8 mouse cellular contexts compared by ENCODE assay signal in the genomic region with DNA sequence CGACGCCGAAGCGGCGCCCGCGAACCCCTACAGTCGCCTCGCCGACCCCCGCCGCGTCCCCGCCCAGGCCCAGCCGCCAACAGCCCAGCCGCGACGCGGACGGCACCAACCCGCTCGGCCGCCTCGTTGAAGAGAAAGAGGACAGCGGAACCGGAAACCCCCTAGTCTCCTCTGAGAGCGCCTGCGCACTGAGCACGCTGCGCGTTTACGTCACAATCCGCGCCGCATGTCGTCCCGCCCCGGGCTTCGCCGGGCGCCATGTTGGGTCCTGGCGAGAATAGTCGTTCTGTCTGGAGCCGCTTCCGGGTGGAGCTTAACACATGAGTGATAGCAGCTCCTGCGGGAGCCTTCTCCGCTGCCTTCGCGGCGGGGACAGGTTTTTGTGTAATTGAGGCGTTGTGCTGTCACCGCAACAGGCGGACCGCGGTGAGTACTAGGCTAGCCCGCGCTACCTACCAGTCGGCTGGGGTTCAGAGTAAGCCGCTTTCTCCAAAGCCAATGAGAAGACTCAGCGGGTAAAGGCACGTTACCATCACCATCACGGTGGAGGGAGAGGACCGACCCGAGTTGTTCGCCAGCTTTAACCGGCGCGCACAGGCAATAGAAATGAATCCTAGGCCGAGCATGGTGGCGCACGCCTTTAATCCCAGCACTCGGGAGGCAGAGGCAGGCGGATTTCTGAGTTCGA. TPM values are rescaled to one million over a fixed set of nuclear protein-coding genes. Genes with fewer than 3 reads are reported as not detected.
A peak's percentile ranks its signal among the peaks of the same experiment; 100 is the strongest.
DNase-seq lines count a peak whose midpoint lies in the region; ATAC-seq and TF ChIP-seq lines count a peak whose summit lies in the region.

A gene (minus strand): TSS at position 574 of the 688 bp plus-strand sequence.

- peak; percentile 99 for DNase-seq in ES-CJ7 (ENCODE audit: low read depth, low spot score)
- peak; percentile 98 for DNase-seq in cerebellum, adult 11 months
- peak; percentile 96 for DNase-seq in heart, postnatal 25 days (ENCODE audit: low spot score)
- DNase-seq in layer of hippocampus, adult 2 months (ENCODE audit: low spot score in 2 of 2) = peak; percentile 97 to 98
- DNase-seq in lung, embryonic 14.5 days = peak; percentile 99
- peak; percentile 96 for DNase-seq in thymus, adult 2 months

- intact Hi-C loops in heart, postnatal 25 days (cut with DNase I) = no loop called here

- 1% methylated on average over 74 of the region's 74 CpGs for WGBS in forebrain, embryonic 15.5 days
- under 1% methylated on average over 74 of the region's 74 CpGs for WGBS in lung, embryonic 14.5 days
- WGBS in olfactory bulb, adult 2 months = 1% methylated on average over 74 of the region's 74 CpGs
- under 1% methylated on average over 74 of the region's 74 CpGs for WGBS in thymus, adult 2 months

- H3K4me1 ChIP-seq in forebrain, embryonic 15.5 days = peaks cover 32% of the 10 kb centered on the region
- H3K4me1 ChIP-seq in lung, embryonic 14.5 days (ENCODE audit: insufficient read depth) = peaks cover 19% of the 10 kb centered on the region
- peaks cover 17% of the 10 kb centered on the region for H3K4me1 ChIP-seq in olfactory bulb, adult 2 months (ENCODE audit: control insufficient read depth, insufficient read depth, low read length)
- H3K4me1 ChIP-seq in thymus, adult 2 months (replicated peaks; ENCODE audit: control insufficient read depth, insufficient read depth, low read length) = peaks cover 26% of the 10 kb centered on the region

- H3K27me3 ChIP-seq in forebrain, embryonic 15.5 days = no peaks in the 10 kb centered on the region
- H3K27me3 ChIP-seq in lung, embryonic 14.5 days (ENCODE audit: insufficient read depth, low read length) = no peaks in the 10 kb centered on the region
- H3K27me3 ChIP-seq in thymus, adult 2 months (ENCODE audit: control insufficient read depth, insufficient read depth, low read length) = no peaks in the 10 kb centered on the region

- peak within 1 kb of the TSS; percentile 84 for H3K4me3 ChIP-seq in forebrain, embryonic 15.5 days
- peak within 1 kb of the TSS; percentile 84 for H3K4me3 ChIP-seq in layer of hippocampus, adult 2 months
- H3K4me3 ChIP-seq in lung, embryonic 14.5 days (ENCODE audit: low read depth, low read length) = peak within 1 kb of the TSS; percentile 99
- peak within 1 kb of the TSS; percentile 93 for H3K4me3 ChIP-seq in olfactory bulb, adult 2 months (ENCODE audit: insufficient read depth, low read depth, low read length)
- H3K4me3 ChIP-seq in thymus, adult 2 months (ENCODE audit: control insufficient read depth, insufficient read depth, low read length) = peak within 1 kb of the TSS; percentile 88

- H3K9ac ChIP-seq in forebrain, embryonic 15.5 days (replicated peaks) = peak within 1 kb of the TSS; percentile 89
- peak within 1 kb of the TSS; percentile 96 for H3K9ac ChIP-seq in lung, embryonic 14.5 days

- peak within 1 kb of the TSS; percentile 99 for H3K27ac ChIP-seq in forebrain, embryonic 15.5 days (replicated peaks)
- H3K27ac ChIP-seq in layer of hippocampus, adult 2 months = peak within 1 kb of the TSS; percentile 93
- H3K27ac ChIP-seq in lung, embryonic 14.5 days (ENCODE audit: low read depth) = peak within 1 kb of the TSS; percentile 97
- H3K27ac ChIP-seq in olfactory bulb, adult 2 months (ENCODE audit: insufficient read depth, low read depth, low read length) = peak within 1 kb of the TSS; percentile 91
- H3K27ac ChIP-seq in thymus, adult 2 months (ENCODE audit: control insufficient read depth, insufficient read depth, low read length) = peak within 1 kb of the TSS; percentile 89

- TF ChIP-seq POLR2A in olfactory bulb, adult 2 months (IDR thresholded peaks at IDR 0.05; ENCODE audit: insufficient read depth, low read depth, low read length) = peak; percentile 67
- peak; percentile 91 for TF ChIP-seq POLR2A in thymus, adult 2 months (IDR thresholded peaks at IDR 0.05; ENCODE audit: control insufficient read depth, extremely low read depth, insufficient read depth, low read length, poor library complexity)

- peak; percentile 88 for ATAC-seq in forebrain, embryonic 15.5 days (replicated peaks)
- peak; percentile 77 for ATAC-seq in lung, embryonic 14.5 days (ENCODE audit: insufficient read depth)

- no peaks in the 10 kb centered on the region for H3K9me3 ChIP-seq in forebrain, embryonic 15.5 days
- no peaks in the 10 kb centered on the region for H3K9me3 ChIP-seq in lung, embryonic 14.5 days (ENCODE audit: low read depth, low read length)

- H3K4me2 ChIP-seq in forebrain, embryonic 15.5 days (replicated peaks) = peak within 1 kb of the TSS; percentile 97
- peak within 1 kb of the TSS; percentile 97 for H3K4me2 ChIP-seq in lung, embryonic 14.5 days

- peaks cover 28% of the 10 kb centered on the region for H3K36me3 ChIP-seq in forebrain, embryonic 15.5 days
- peaks cover 48% of the 10 kb centered on the region for H3K36me3 ChIP-seq in lung, embryonic 14.5 days (ENCODE audit: insufficient read depth)
- peaks cover 6% of the 10 kb centered on the region; the same call in 1 of the 2 replicates for H3K36me3 ChIP-seq in thymus, adult 2 months (ENCODE audit: control insufficient read depth, insufficient read depth, low read length)

- no peak for TF ChIP-seq CTCF in layer of hippocampus, adult 2 months (conservative IDR thresholded peaks at IDR 0.05)
- TF ChIP-seq CTCF in lung, embryonic 14.5 days (IDR thresholded peaks at IDR 0.05; ENCODE audit: low read depth) = no peak
- no peak for TF ChIP-seq CTCF in olfactory bulb, adult 2 months (IDR thresholded peaks at IDR 0.05; ENCODE audit: insufficient read depth, low read depth, low read length)
- no peak for TF ChIP-seq CTCF in thymus, adult 2 months (IDR thresholded peaks at IDR 0.05; ENCODE audit: borderline replicate concordance, control insufficient read depth, extremely low read depth, insufficient read depth, low read length, poor library complexity)

RNA-seq across cellular contexts. Expression of the gene that starts here (rescaled TPM):
- 724 and 839 TPM in 2 replicates for polyA plus RNA-seq in forebrain, embryonic 15.5 days (2015; fragmentation: Nextera tagmentation; extraction: Ambion mirVana)
- total RNA-seq in heart, postnatal 25 days (2021) = 1,000 to 10,000 TPM; 1,533 to 1,573 TPM
- 1,000 to 10,000 TPM in 1 of 2 experiments, 100 to 1,000 TPM in 1; 970 to 1,000 TPM for total RNA-seq in layer of hippocampus, adult 2 months (2021)
- 964 and 1,036 TPM in 2 replicates for polyA plus RNA-seq in lung, embryonic 14.5 days (2014; fragmentation: Nextera tagmentation; extraction: Ambion mirVana)
- polyA plus RNA-seq in olfactory bulb, adult 2 months (2012; ENCODE audit: insufficient read depth, insufficient read length, low replicate concordance, missing spikeins) = 789 TPM in 1 of 2 replicates, not detected in the other
- 731 and 765 TPM in 2 replicates for polyA plus RNA-seq in thymus, adult 2 months (2012; rRNA removed)

Comparison
In these comparisons a context has a peak if more than half of its experiments do, and no peak if none do; other contexts are left out.
1. Peak in every context shown above with its lines: DNase-seq, ATAC-seq, H3K4me3 ChIP-seq and H3K27ac ChIP-seq.